Mouse (Mus musculus): ENCODE measurements around the gene Wrnip1.

GRCm38 (mm10) chr13:32821671-32822070 lies 19.8 kb downstream of the Wrnip1 start:
- TF ChIP-seq EP300 (IDR thresholded peaks at IDR 0.05; ENCODE audit: low read depth) (no peak), CTCF (IDR thresholded peaks at IDR 0.05; ENCODE audit: low read depth) (no peak)
